Mouse (Mus musculus) kidney, embryonic 16.5 days (tissue): Measurements from ENCODE around the gene 1700001C02Rik. TPM values are rescaled to one million over a fixed set of nuclear protein-coding genes. Genes with fewer than 3 reads are reported as not detected.

Experiments used
- ATAC-seq: fragments of 200-750 bp; cut with Nextera tagmentation; 2 replicates; pipeline ENCODE4 v1.8.0; 2017; ENCODE audit warnings: moderate TSS enrichment; ENCODE audit not compliant: low FRiP score, low TSS enrichment
- H3K27ac ChIP-seq: fragments of 300-500 bp; sonication (generic); 2 replicates; pipeline ENCODE4 v1.5.1; 2014; ENCODE audit warnings: low read length
- H3K27me3 ChIP-seq: fragments of 300-500 bp; sonication (generic); 2 replicates; pipeline ENCODE4 v1.6.1; 2014; ENCODE audit warnings: low read length, control low read depth, mixed read lengths; ENCODE audit not compliant: insufficient read depth
- H3K36me3 ChIP-seq: fragments of 300-500 bp; sonication (generic); 2 replicates; pipeline ENCODE4 v1.6.1; 2014; ENCODE audit warnings: low read length, control low read depth, mixed read lengths; ENCODE audit not compliant: insufficient read depth
- H3K4me1 ChIP-seq: fragments of 300-500 bp; sonication (generic); 2 replicates; pipeline ENCODE4 v1.6.1; 2014; ENCODE audit warnings: low read length, control low read depth, mixed read lengths; ENCODE audit not compliant: insufficient read depth
- H3K4me2 ChIP-seq: fragments of 300-500 bp; sonication (generic); replicated peaks from 2 replicates; pipeline ENCODE4 v1.6.1; 2014; ENCODE audit warnings: low read depth, low read length
- H3K4me3 ChIP-seq: fragments of 300-500 bp; sonication (generic); 2 replicates; pipeline ENCODE4 v1.5.1; 2014; ENCODE audit warnings: mild to moderate bottlenecking, low read length
- H3K9ac ChIP-seq: fragments of 300-500 bp; sonication (generic); replicated peaks from 2 replicates; pipeline ENCODE4 v1.6.1; 2014; ENCODE audit warnings: low read length
- H3K9me3 ChIP-seq: fragments of 300-500 bp; sonication (generic); 2 replicates; pipeline ENCODE4 v1.6.1; 2016; ENCODE audit warnings: low read length, control low read depth
- WGBS: fragments of 180-500 bp; shearing (Covaris S2); extraction: QIAGEN DNeasy Blood & Tissue Kit; methylation state at CpG from one replicate; pipeline ENCODE4 v1.1.7; 2014; 5-methylcytosine and 5-hydroxymethylcytosine counted together
- polyA plus RNA-seq: library from polyadenylated mRNA; unstranded; fragments of >200 nt; fragmentation: Nextera tagmentation; extraction: Ambion mirVana; gene quantifications from 2 replicates; pipeline ENCODE4 v1.2.1, GENCODE M21; 2015

Gene 1700001C02Rik
- polyA plus RNA-seq, 1 experiment from 2014 or later = not detected

- Histone ChIP-seq H3K9me3 (no peaks in the 10 kb centered on the region), H3K9ac (no peak overlapping the region), H3K36me3 (no peaks in the 10 kb centered on the region), H3K4me2 (no peak overlapping the region), H3K27me3 (no peaks in the 10 kb centered on the region), H3K4me1 (no peaks in the 10 kb centered on the region), H3K27ac (no peak overlapping the region), H3K4me3 (no peak overlapping the region)
- ATAC-seq = no peak
- WGBS = 77% methylated on average over 6 of the region's 6 CpGs
These were observed 52.7 kb downstream of the 1700001C02Rik start for GRCm38 (mm10) chr5:30518547-30518946.

GRCm38 (mm10) chr5:30519494-30519893 lies 53.6 kb downstream of the 1700001C02Rik start:
- Histone ChIP-seq H3K27me3 (no peaks in the 10 kb centered on the region), H3K9ac (no peak overlapping the region), H3K4me1 (no peaks in the 10 kb centered on the region), H3K36me3 (no peaks in the 10 kb centered on the region), H3K4me3 (no peak overlapping the region), H3K27ac (no peak overlapping the region), H3K4me2 (no peak overlapping the region), H3K9me3 (no peaks in the 10 kb centered on the region)
- ATAC-seq = no peak
- whole genome bisulfite sequencing = 37% methylated on average over 7 of the region's 7 CpGs

- Histone ChIP-seq H3K27me3 (no peaks in the 10 kb centered on the region), H3K4me2 (no peak overlapping the region), H3K9me3 (no peaks in the 10 kb centered on the region), H3K4me1 (no peaks in the 10 kb centered on the region), H3K36me3 (no peaks in the 10 kb centered on the region), H3K9ac (no peak overlapping the region), H3K27ac (no peak overlapping the region), H3K4me3 (no peak overlapping the region)
- ATAC-seq = no peak
- 78% methylated on average over 10 of the region's 10 CpGs for whole genome bisulfite sequencing
These were observed 54.4 kb downstream of the 1700001C02Rik start for GRCm38 (mm10) chr5:30520214-30520732.

DNA sequence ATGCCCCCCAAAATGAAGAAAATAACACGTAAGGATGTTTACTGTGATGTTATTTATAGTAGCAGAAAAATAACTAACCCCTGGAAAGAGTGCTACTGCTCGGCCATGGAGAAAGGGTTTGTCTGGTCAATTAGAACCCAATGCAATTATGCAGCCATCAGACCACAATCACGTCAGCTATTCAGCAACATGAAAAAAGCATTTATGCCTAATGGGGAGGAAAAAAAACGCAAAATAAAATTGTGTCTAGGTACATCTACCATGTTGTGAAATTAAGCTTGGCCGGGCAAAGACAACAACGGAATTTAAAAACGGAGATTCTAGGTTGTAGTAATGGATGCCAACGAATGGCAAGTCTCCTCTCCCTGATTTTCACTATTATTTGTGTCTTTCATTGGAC lies 56.6 kb downstream of the 1700001C02Rik start:
- Histone ChIP-seq H3K9ac (no peak overlapping the region), H3K4me1 (0 out of 2 replicates have a peak, but pooled peaks cover 3% of the 10 kb centered on the region)

GRCm38 (mm10) chr5:30523131-30523530 lies 57.3 kb downstream of the 1700001C02Rik start:
- H3K36me3 ChIP-seq = no peaks in the 10 kb centered on the region

More for the DNA sequence above, 56.6 kb downstream of the 1700001C02Rik start:
- Histone ChIP-seq H3K4me2 (no peak overlapping the region), H3K27ac (no peak overlapping the region), H3K4me3 (no peak overlapping the region), H3K36me3 (no peaks in the 10 kb centered on the region), H3K9me3 (no peaks in the 10 kb centered on the region), H3K27me3 (no peaks in the 10 kb centered on the region)
- 88% methylated on average over 8 of the region's 8 CpGs for WGBS
- ATAC-seq = no peak

GRCm38 (mm10) chr5:30524213-30524612 lies 58.4 kb downstream of the 1700001C02Rik start:
- Histone ChIP-seq H3K4me1 (0 out of 2 replicates have a peak, but pooled peaks cover 3% of the 10 kb centered on the region), H3K36me3 (no peaks in the 10 kb centered on the region), H3K27ac (no peak overlapping the region), H3K4me2 (no peak overlapping the region), H3K9ac (no peak overlapping the region), H3K9me3 (no peaks in the 10 kb centered on the region), H3K27me3 (0 out of 2 replicates have a peak, but pooled peaks cover 4% of the 10 kb centered on the region), H3K4me3 (no peak overlapping the region)
- ATAC-seq = no peak
- 39% methylated on average over 3 of the region's 3 CpGs for WGBS

More at GRCm38 (mm10) chr5:30523131-30523530, 57.3 kb downstream of the 1700001C02Rik start:
- ATAC-seq = no peak
- H3K9me3 ChIP-seq = no peaks in the 10 kb centered on the region
- 72% methylated on average over 3 of the region's 3 CpGs for WGBS
- H3K4me2 ChIP-seq = no peak overlapping the region
- no peak overlapping the region for H3K27ac ChIP-seq
- no peak overlapping the region for H3K4me3 ChIP-seq
- H3K27me3 ChIP-seq = 0 out of 2 replicates have a peak, but pooled peaks cover 3% of the 10 kb centered on the region
- H3K9ac ChIP-seq = no peak overlapping the region
- H3K4me1 ChIP-seq = 0 out of 2 replicates have a peak, but pooled peaks cover 3% of the 10 kb centered on the region

DNA sequence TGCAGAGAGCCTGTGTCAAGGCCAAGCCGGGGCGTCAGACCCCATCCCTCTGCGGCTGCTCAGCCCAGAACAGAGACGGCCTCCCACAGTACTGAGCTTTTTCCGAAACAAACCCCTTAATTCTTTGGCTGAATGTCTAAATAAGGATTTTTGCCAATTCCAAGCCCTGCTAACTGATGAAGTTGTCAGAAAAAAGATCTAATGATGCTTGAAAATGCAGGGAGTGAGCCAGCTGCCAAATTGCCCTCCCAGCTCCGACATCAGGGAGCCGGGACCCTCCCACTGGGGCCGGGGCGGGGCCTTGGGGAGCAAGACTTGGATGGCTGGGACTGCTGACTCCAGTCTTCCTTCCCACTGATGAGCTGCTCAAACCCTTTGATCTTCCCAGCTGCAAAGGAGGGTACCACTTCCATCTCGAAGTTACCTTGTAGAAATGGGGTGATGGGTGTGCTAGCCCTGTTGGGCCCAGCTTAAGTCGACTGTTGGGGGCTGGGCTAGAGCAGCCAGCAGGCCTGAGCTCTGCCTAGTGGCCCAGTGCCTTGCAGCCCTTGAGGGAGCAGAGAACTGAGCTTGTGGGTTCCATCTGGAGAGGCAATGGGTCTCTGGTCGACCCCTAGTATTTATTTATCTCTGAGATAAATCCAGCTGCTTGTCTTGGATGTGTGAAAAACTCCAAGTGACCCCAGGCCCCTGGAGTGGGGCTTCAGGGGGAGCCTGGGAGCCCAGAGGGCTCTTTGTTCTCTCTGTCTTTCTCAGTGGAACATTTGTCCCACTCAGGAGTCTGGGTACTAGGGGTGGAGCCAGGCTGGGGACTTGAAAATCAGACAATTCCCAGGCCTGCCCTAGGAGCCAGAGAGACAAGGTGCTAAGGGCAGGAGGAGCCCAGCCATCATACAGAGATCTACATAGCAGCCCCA lies 60.3 kb downstream of the 1700001C02Rik start:
- 0 out of 2 replicates have a peak, but pooled peaks cover 3% of the 10 kb centered on the region for H3K4me1 ChIP-seq
- WGBS = 19% methylated on average over 12 of the region's 12 CpGs
- H3K4me2 ChIP-seq = no peak overlapping the region
- ATAC-seq = peak; percentile 80
- no peak overlapping the region for H3K4me3 ChIP-seq
- no peaks in the 10 kb centered on the region for H3K36me3 ChIP-seq
- H3K27ac ChIP-seq = peak overlapping the region; percentile 30; the same call in 1 of the 2 replicates
- no peak overlapping the region for H3K9ac ChIP-seq
- no peaks in the 10 kb centered on the region for H3K9me3 ChIP-seq
- 0 out of 2 replicates have a peak, but pooled peaks cover 4% of the 10 kb centered on the region for H3K27me3 ChIP-seq

DNA sequence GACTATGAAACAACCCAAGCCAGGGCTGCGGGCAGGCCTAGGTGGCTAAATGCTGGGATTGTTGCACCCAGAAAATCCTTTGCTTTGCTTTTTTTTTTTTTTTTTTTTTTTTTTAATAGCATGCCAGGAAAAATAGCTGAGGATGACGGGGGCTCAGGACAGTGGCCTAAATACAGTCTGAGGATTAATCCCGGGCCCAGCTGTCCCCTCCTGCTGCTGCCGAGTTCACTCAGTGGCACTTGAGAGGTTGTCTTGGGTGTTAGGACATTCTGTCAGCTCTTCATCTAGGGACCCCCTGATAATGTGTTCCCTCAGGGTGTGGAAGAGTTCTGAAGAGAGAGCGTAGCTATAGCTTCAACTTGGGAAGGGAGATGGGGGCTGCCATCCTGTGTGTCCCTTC lies 61.3 kb downstream of the 1700001C02Rik start:
- Histone ChIP-seq H3K4me2 (no peak overlapping the region), H3K9ac (no peak overlapping the region), H3K27me3 (0 out of 2 replicates have a peak, but pooled peaks cover 4% of the 10 kb centered on the region), H3K27ac (no peak overlapping the region), H3K36me3 (no peaks in the 10 kb centered on the region), H3K4me3 (no peak overlapping the region), H3K4me1 (0 out of 2 replicates have a peak, but pooled peaks cover 3% of the 10 kb centered on the region), H3K9me3 (no peaks in the 10 kb centered on the region)
- 69% methylated on average over 5 of the region's 5 CpGs for WGBS
- ATAC-seq = no peak

DNA sequence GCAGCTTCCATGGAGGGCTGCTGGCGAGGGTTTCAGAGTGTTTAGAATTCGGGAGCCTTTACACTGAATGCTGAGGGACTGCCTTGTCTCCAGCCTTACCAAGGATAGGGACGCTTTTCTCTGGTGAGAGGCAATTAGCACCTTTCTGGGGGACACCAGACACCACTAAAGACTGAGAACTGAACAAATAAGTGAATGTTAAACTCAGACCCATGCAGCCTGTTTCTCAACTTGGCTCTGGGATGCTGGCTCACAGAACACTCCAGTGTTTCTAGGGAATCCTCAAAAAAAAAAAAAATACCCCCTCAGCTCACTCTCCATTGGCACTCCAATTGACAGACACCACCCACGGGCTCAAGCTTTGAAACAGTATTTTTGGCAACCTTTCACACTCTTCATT lies 63.1 kb downstream of the 1700001C02Rik start:
- Histone ChIP-seq H3K27ac (no peak overlapping the region), H3K4me1 (0 out of 2 replicates have a peak, but pooled peaks cover 3% of the 10 kb centered on the region), H3K9me3 (no peaks in the 10 kb centered on the region), H3K9ac (no peak overlapping the region), H3K4me3 (no peak overlapping the region), H3K4me2 (no peak overlapping the region), H3K27me3 (0 out of 2 replicates have a peak, but pooled peaks cover 4% of the 10 kb centered on the region), H3K36me3 (no peaks in the 10 kb centered on the region)
- ATAC-seq = no peak
- WGBS = 26% methylated on average over 4 of the region's 4 CpGs
